Mouse (Mus musculus) C2C12 (cell line): Measurements from ENCODE around the gene Ifnar1. TPM values are rescaled to one million over a fixed set of nuclear protein-coding genes. Genes with fewer than 3 reads are reported as not detected.

Source experiments
- H3K27me3 ChIP-seq: one replicate; pipeline ENCODE4 v1.6.1; 2011; ENCODE audit not compliant: control insufficient read depth, insufficient read depth, insufficient read length
- H3K36me3 ChIP-seq: one replicate; pipeline ENCODE4 v1.6.1; 2011; ENCODE audit not compliant: control insufficient read depth, insufficient read depth
- H3K4me3 ChIP-seq: one replicate; pipeline ENCODE4 v1.5.1; 2011; ENCODE audit warnings: mild to moderate bottlenecking, control low read depth; ENCODE audit not compliant: poor library complexity, insufficient read depth, severe bottlenecking
- H3K79me2 ChIP-seq: one replicate; pipeline ENCODE4 v1.6.1; 2011; ENCODE audit not compliant: control insufficient read depth, insufficient read depth
- H3K79me3 ChIP-seq: one replicate; pipeline ENCODE4 v1.6.1; 2011; ENCODE audit warnings: low read depth, control low read depth
- H3ac ChIP-seq: one replicate; pipeline ENCODE3; 2011; ENCODE audit warnings: low read depth; ENCODE audit not compliant: control insufficient read depth, insufficient read length
- CEBPB ChIP-seq: IDR thresholded peaks from one replicate; pipeline ENCODE4 v1.6.1; 2011; ENCODE audit warnings: low read depth, mild to moderate bottlenecking, control low read depth, moderate library complexity
- CTCF ChIP-seq: IDR thresholded peaks from one replicate; pipeline ENCODE4 v1.5.1; 2011; ENCODE audit not compliant: control insufficient read depth, insufficient read depth, insufficient read length
- FOSL1 ChIP-seq: IDR thresholded peaks from one replicate; pipeline ENCODE4 v1.8.0; 2011; ENCODE audit warnings: mild to moderate bottlenecking, low read length; ENCODE audit not compliant: poor library complexity, insufficient read depth, severe bottlenecking
- MAX ChIP-seq: IDR thresholded peaks from one replicate; pipeline ENCODE4 v1.6.1; 2011; ENCODE audit warnings: mild to moderate bottlenecking, control low read depth
- MYOD1 ChIP-seq: IDR thresholded peaks from one replicate; pipeline ENCODE4 v1.6.1; 2011; ENCODE audit warnings: low read depth; ENCODE audit not compliant: control insufficient read depth, insufficient read length
- MYOG ChIP-seq: IDR thresholded peaks from one replicate; pipeline ENCODE4 v1.6.1; 2011; ENCODE audit not compliant: control insufficient read depth, insufficient read length; ENCODE audit errors: extremely low read depth
- USF1 ChIP-seq: IDR thresholded peaks from one replicate; pipeline ENCODE4 v1.6.1; 2011; ENCODE audit warnings: low read depth, mild to moderate bottlenecking, control low read depth, moderate library complexity
- polyA plus RNA-seq: library from polyadenylated mRNA; unstranded; fragments of >200 nt; fragmentation: generic; extraction: Trizol; gene quantifications from one replicate; pipeline ENCODE4 v1.2.1, GENCODE M21; 2012; ENCODE audit warnings: missing spikeins

Ifnar1 gene
- polyA plus RNA-seq, 1 experiment, result 18.1 TPM

DNA sequence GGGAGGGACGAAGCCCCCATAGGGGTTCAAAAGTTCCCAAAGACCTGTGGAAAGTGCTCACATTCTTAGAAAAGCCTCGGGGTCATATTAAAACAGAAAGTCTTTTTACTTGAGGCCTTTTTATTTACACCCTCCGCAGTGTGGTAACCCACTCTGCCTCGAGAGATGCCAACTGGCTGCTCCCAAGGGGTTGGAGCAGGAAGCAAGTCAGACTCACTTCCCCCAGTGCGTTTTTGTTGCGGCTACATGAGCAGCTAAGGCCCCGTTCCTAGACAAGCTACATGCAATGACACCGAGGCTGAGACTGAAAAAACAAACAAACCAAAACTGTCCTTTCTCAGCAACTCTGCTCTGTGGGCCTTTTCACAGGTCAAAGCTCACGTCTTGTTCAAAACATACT, 53.5 kb downstream of the Ifnar1 start:
- H3ac ChIP-seq, result no peak overlapping the region
- H3K79me3 ChIP-seq, result no peaks in the 10 kb centered on the region
- H3K4me3 ChIP-seq, result no peak overlapping the region
- no peaks in the 10 kb centered on the region for H3K36me3 ChIP-seq
- no peaks in the 10 kb centered on the region for H3K79me2 ChIP-seq
- H3K27me3 ChIP-seq, result no peaks in the 10 kb centered on the region
- TF ChIP-seq USF1, result no peak
- TF ChIP-seq MAX, result no peak
- TF ChIP-seq CEBPB, result no peak
- TF ChIP-seq CTCF, result no peak
- no peak for TF ChIP-seq MYOG

DNA sequence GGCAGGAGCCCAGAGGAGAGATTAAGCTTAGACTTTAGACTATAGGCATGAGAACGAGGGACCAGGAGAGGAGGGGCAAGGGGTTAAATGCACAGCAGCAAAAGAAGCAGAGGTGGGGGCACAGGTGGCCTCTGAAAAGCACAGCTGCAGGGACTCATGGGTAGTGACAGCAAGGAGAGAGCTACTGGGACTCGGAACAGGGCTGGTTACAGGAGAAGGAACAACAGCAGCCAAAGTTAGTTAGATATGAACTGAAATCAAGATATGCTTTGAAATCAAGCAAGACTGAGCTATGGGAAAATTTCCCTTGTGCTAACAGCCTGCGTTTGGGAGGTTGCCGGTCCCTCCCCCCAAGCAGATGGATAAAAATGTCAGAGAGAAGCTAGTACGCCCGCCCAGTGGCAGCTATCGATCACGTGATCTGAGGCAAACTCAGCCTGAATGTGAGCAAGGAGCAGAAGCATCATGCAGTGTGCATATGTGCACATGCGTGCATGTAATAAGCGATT, 56.6 kb downstream of the Ifnar1 start:
- no peak for TF ChIP-seq MAX
- no peak for TF ChIP-seq USF1
- TF ChIP-seq CEBPB, result no peak
- no peak for TF ChIP-seq FOSL1
- TF ChIP-seq CTCF, result no peak
- no peak for TF ChIP-seq MYOG
- TF ChIP-seq MYOD1, result no peak

DNA sequence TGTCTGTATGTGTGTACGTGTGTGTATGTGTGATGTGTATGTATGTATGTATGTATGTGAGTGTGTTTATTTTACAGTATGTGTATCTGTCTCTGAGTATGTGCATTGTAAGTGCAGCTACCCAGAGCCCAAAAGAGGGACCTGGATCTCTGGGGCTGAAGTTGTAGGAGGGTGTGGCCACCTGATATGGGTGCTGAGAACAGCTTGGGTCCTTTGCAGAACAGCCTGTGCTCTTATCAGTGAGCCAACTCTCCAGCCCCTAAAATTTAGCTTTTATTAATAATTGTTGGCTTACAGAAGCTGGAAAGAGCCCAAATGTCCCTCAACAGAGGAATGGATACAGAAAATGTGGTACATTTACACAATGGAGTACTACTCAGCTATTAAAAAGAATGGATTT, 58.6 kb downstream of the Ifnar1 start:
- Histone ChIP-seq H3K4me3 (no peak overlapping the region), H3K36me3 (no peaks in the 10 kb centered on the region), H3K27me3 (no peaks in the 10 kb centered on the region), H3ac (no peak overlapping the region), H3K79me2 (peaks cover 13% of the 10 kb centered on the region), H3K79me3 (peaks cover 2% of the 10 kb centered on the region)
- no peak for TF ChIP-seq USF1
- no peak for TF ChIP-seq MYOG
- no peak for TF ChIP-seq CEBPB
- no peak for TF ChIP-seq FOSL1
- TF ChIP-seq MYOD1, result no peak
- TF ChIP-seq MAX, result no peak
- no peak for TF ChIP-seq CTCF

More for the DNA sequence above, 56.6 kb downstream of the Ifnar1 start:
- Histone ChIP-seq H3K27me3 (no peaks in the 10 kb centered on the region), H3K79me3 (no peaks in the 10 kb centered on the region), H3K79me2 (no peaks in the 10 kb centered on the region), H3K4me3 (no peak overlapping the region), H3K36me3 (no peaks in the 10 kb centered on the region), H3ac (no peak overlapping the region)

DNA sequence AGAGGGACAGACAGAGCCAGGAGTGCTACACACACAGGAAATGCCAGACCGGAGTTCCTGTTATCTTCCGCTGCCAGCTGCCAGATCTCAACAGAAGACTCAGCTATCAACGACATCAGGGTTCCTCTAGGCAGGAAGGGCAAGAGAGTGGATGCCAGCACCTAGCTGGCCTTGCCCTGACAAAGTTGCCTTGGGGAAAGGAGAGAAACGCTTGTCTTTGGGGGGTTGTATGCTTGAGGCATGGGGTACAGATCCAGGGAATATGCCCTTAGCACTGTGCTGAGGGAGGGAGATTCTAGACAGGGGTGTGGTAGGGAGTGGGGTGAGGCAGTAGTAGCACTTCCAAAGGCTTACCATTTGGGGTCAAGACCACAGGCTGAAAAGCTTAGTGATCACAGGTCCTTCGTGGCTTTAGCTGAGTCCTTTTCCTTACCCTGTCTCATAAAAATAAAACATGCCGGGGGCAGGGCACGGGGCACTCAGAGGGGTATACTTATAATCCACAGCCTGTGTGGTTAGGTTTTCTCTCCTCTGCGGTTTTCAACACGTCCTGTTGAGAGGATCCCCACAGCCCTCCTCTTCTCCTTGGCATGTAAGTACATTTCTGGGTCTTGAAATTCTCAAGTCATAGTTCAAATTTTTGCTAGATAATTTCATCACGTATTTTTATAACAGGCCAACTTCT, 60.7 kb downstream of the Ifnar1 start:
- Histone ChIP-seq H3ac (no peak overlapping the region), H3K36me3 (no peaks in the 10 kb centered on the region), H3K79me3 (peaks cover 6% of the 10 kb centered on the region), H3K4me3 (no peak overlapping the region), H3K79me2 (peaks cover 19% of the 10 kb centered on the region), H3K27me3 (no peaks in the 10 kb centered on the region)
- TF ChIP-seq MAX, result no peak
- TF ChIP-seq MYOG, result no peak
- no peak for TF ChIP-seq USF1
- TF ChIP-seq CEBPB, result no peak
- TF ChIP-seq FOSL1, result no peak
- TF ChIP-seq CTCF, result no peak
- TF ChIP-seq MYOD1, result no peak

DNA sequence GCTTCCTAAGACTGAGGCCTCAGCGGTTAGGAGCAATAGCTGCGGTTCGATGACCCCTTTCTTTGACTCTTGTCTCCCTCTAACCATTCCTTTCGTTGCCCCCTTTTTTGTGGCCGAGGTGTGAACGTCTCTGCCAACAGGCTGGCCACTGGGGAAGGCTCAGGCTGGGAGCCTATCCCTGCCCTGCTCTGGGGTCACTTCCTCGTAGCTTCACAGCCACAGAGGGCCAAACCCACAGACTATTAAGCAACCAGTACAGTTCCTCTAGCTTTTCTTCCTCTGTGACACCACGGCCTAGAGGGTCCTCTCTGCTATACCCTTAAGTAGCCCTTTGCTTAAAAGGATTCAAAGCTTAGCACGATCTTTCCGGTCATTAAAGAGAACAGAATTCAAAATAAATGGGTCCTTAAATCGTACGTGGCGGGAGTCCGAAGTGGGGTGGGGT, 61.4 kb downstream of the Ifnar1 start:
- H3K79me3 ChIP-seq, result peaks cover 6% of the 10 kb centered on the region
- TF ChIP-seq MAX (no peak), FOSL1 (no peak), CTCF (no peak), USF1 (no peak), MYOD1 (no peak), MYOG (no peak), CEBPB (no peak)
- H3K4me3 ChIP-seq, result no peak overlapping the region
- H3ac ChIP-seq, result no peak overlapping the region
- peaks cover 19% of the 10 kb centered on the region for H3K79me2 ChIP-seq
- H3K27me3 ChIP-seq, result no peaks in the 10 kb centered on the region
- H3K36me3 ChIP-seq, result no peaks in the 10 kb centered on the region
